Mouse (Mus musculus) left cerebral cortex, adult 8-10 months (tissue): ENCODE data around the gene Susd5. TPM values are rescaled to one million over a fixed set of nuclear protein-coding genes. Genes with fewer than 3 reads are reported as not detected.

Experiments used
- DNase-seq, 2 experiments: peaks; one replicate each; pipeline ENCODE4 v3.0.0; 2022; ENCODE audit warnings: low spot score in 2 of 2
- total RNA-seq, 4 experiments: library from RNA; stranded (reverse); gene quantifications; 2 replicates each; pipeline ENCODE4 v1.2.4; 2022

Gene Susd5
- total RNA-seq = 1 to 10 TPM; 7.9 to 9.8 (median 8.4) TPM

DNA sequence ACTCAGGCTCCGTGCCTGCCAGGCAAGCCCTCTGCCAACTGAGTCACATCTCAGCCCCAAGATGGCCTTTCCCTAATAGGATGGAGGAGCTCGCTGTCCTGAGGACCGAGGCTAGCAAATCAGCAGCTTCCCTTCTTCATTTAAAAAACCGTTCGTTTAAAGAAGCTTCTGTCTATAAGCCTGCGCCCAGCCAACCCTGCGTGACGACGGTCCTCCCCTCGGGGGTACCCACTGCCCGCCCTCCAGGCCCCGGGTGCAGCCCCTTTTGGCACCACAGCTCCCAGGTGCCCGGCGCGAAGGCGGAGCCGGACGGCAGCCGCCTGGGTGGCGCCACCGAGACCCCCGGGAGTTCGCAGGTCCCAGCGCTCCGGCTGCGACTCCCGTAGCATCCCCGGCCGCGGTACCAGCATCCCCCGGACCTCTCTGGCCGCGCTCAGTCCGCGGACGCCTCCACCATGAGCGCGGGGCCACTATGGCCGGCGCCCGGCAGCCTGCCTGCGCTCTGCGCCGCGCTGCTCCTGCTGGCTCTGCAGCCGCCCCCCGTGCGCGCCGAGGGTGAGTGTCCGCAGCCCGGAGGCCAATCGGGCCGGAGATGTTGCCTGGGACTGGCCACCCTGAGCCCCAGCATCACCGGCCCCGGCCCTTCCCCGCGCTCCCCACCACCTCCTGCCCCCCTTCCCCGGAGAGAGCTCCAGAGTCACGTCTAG, at the start of gene Susd5:
TSS of gene Susd5 (plus strand) at position 51 of the 707 bp plus-strand sequence.
- DNase-seq = no peak

DNA sequence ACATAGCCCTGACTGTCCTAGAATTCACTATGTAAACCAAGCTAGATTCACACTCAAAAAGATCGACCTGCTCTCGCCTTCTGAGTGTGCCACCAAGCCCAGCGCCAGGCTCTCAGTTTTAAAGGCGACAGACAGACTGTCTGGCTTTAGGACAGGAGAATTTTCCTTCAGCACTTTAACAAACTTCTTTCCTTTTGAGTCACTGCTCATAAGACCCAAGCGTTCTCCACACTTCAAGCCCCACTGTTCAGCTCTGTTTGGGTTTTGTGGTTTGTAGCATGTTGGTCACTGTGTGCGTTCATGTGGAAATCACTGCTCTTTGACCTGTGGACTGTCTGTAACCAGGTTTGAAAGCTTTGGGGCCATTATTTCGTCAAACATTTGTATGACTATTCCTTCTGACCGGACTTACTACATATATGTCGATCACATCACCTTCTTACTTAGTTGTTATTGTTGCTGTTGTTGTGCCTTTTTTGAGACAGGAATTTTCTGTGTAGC, 49.0 kb upstream of the Susd5 start:
- DNase-seq = no peak

DNA sequence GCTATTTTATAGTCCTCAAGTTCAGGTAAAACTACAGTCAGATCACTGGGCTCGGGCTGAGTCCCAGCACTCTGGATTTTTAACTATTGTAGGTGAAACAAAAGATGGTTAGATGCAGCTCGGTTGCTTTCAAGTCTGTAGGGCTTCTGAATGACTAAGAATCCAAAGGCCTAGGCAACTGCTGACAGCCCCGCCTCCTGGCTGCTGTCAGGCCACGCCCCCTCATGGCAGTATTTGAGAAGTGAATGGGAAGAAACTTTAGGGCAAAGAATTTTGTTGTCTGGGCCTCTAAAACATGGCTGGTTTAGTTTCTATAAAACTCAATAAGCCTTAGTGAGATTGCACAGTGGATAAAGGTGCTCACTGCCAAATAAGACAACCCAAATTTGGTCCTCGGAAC, 47.4 kb upstream of the Susd5 start:
- no peak for DNase-seq

DNA sequence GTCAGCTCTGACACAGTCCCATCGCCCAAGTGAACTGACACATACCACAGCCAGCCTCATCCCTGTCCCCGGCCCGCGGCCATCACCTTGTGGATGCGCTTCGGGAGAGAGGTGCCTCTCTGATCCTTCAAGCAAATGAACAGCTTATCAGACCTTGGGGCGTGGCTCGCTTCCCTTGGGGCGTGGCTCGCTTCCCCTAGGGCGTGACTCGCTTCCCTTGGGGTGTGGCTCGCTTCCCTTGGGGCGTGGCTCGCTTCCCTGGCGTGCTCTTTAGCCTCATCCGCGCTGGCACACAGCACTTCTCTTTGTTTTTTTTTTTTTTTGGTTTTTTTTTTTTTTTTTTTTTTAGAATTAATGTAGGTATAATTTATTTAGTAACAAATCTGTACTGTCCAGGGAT, 45.7 kb upstream of the Susd5 start:
- DNase-seq = no peak

DNA sequence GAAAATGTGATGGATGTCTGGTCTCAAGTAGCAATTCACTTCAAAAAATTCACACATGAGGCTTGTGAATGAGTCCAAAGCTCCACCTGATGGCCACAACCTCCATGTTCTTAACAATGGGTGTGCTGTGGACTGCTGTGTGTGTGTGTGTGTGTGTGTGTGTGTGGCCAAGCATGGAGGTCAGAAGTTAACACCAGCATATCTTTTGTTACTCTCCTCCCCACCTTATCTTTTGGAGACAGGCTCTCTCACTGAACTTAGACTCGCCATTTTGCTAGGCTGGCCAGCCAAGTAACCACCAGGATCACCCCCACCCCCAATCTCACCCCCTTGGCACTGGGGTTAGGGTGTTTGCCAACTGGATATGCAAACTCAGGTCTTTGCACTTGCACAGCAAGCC, 42.9 kb upstream of the Susd5 start:
- no peak for DNase-seq

DNA sequence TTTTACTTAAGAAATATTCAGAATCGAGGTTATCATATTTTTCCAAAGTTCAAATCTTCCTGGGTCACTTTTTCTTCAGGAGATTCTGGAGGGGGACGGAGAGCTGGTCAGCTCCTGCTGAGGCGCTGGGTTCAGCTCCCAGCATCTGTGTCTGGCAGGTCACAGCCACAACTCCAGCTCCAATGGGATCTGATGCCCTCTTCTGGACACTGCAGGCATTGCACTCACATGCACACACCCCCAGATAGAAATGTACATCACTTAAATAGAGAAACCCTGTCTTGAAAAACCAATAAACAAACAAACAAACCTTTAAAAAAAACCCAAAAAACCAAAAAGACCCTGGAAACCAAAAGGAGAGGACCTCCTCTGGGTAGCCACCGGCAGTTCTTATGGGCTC, 41.2 kb upstream of the Susd5 start:
- DNase-seq = no peak

DNA sequence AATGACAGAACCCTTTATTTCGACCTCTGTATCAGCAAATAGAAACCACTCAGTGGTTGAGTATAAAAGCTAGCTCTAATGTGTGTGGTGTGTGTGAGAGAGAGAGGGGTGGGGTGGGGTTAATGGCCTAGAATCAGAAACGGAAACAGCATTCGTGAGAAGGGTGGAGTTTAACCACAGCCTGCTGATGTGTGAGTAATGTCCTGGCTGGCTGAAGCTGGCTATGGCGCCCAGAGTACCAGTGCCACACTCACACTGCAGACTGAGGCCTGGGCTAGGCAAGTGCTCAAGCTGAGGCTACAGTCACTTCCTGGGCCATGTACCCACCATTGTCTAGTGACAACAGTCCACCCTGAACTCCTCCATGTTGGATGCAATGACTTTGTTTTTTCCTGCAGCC, 40.5 kb upstream of the Susd5 start:
- DNase-seq = no peak

DNA sequence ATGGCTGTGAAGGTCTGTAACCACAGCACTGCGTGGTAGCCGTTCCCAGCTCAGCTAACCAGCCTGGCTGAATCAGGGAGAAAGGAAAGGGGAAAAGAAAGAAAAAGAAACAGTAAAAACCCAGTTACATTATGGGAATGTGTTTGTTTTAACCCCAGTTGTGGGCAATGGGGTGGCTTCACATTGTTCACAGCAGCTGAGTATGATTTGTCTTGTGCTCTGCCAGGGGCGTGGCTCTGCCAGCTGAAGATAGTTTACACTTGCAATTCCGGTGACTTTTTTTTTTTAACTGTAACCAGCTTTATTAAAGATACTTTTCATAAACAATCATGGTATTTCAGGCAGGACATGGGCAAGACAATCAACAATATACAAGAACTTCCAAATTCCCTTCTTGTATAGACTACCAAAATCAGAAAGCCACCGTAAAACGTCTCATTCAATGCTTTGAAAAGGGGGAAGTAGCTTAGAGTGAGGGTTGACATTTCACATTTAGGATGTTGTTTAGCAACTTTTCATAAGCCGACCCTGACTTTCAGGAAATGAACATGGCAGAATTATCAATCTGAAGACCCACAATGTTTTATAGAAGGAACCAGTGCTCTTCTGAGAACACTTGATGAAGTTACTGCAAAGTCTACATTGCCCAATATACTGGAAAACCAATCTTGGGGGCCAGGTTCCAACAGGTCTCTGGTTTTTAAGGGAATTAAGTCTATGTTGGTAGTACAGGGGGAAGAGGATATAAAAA, 37.8 kb upstream of the Susd5 start:
- no peak for DNase-seq

DNA sequence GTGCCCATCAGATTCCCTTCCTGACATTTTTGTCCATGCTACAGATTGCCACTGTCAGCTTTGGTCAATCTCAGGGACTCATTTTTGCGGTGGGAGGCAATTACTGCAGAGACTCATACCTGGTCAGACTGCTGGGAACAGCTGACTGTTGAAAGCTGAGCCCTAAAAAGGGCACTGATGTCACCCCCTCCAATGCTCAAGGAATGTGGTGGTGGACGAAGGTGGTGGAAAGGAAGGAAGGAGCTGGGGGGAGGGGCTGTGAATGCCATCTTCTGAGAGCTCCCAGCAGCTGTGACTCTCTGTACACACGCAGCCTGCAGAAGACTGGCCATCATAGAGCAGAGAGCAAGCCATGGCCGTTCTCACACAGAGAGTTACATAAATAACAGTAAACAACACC, 34.8 kb upstream of the Susd5 start:
- no peak for DNase-seq

DNA sequence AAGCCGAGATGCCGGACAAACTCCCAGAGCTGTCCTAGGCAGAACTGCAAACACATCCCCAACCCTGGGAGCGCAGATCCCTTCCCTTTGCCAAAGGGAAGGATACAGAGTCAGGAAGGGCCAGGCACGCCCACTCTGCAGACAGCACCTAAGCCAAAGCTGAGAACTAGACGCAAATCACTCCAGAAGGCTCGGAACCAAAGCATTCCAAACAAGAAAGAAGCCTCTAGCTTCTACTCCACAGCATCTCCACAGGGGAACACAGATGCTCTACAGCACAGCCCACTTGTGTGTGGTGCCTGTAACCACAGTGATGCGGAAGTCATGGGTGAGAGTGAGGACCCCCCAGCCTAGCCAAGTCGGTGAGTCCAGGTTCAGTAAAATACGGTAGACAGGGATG, 31.8 kb upstream of the Susd5 start:
- DNase-seq = no peak

DNA sequence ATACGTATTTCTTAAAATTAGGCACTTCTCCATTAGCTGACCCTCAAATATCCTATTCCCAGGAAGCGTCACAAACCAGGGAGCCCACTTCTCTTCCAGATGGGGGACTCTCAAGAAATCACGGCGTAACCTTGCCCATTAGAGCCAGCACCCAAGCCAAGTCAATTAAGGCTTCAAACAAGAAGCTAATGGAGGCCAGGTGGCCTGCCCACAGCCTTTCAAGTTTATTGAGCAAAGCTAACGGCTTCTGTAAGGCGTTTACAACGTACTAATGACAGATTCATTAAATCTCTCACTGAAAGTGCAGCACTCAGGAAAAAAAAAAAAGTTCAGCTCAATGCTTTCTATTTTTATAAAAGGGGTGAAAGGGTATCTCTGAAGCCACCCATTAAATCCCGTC, 31.1 kb upstream of the Susd5 start:
- DNase-seq = no peak

DNA sequence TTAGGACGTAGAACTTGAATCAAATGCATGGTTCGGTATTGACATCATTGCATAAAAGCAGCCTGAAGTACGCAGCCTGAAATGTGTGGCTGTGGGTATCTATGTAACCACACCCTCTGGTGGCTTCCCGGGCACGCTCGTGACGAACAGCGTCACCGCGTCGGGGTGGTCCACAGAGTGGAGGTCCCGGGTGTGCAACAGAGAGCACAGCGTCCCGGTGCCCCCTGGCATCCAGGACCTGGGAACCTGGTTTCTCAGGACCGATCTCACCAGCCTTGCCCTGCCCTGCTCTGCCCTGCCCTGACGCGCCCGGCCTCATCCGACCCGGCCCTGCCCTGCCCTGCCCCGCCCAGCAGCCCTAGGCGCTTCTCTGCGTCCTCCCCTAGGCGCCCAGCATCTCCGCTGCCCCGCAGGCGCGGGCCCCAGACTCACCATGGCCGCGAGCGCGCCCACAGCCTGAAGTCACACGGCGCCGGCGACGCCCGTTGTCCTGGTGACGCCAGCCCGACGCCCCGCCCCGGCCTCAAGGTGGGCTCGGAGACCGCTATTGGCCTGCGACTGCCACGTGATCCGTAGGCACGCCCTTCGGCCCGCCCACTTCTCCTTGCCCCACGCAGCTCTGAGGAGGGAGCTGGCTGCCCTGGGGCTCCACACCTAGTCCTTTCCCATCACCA, 30.5 kb upstream of the Susd5 start:
- DNase-seq = peak; percentile 58 to 90

DNA sequence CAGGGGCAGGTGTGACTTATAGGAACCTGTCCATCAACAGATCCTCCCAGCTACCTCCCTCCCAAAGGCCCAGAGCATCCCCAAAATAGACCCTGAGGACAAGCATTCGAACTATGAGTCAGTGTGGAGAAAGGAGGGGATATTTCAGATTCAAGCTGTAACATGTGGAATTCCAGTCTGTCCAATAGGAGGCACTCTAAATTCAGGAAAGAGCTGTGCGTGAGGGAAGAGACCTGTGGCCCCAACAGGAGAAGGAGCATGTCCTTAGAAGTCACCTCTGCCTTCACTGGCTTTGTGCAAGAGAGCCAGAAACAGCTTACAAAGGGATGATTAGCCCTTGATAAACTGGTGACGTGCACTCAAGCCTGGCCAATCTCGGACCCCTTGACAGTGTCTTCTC, 16.0 kb upstream of the Susd5 start:
- no peak for DNase-seq

DNA sequence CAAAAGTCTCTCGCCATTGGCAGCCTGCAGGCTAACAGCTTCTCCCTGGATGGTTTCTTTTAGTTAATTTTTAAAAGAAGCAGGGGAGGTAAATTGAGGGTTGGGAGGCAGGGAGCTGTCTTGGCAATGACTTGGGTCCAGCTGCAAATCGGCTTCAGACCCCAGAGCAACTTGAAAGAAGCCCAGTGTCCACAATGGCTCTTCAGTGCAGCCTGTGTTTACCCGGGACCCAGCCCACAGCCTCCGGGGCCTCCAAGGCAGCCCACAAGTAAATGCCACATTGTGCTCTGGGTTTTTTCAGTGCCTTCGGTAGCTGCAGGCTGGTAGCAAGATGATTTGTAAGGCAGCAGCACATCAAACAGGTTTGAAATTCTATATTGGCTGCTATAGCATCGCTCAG, 14.4 kb upstream of the Susd5 start:
- no peak for DNase-seq

DNA sequence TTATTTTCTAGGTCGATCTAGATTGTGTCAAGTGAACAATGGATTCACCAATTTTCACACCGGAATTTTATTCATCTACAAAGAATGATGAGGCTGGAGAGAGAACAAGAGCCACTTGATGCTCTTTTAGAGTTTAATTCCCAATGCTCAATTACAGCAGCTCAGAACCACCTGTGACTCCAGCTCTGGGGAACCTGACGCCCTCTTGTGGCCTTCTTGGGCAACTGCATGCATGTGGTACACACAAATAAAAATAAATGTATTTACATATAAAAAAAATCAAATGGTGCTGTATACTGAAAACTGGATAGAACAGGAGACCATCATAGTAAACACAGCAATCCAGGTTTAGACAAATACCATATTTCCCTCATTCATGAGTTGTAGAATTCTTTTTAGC, 12.5 kb upstream of the Susd5 start:
- DNase-seq = no peak

DNA sequence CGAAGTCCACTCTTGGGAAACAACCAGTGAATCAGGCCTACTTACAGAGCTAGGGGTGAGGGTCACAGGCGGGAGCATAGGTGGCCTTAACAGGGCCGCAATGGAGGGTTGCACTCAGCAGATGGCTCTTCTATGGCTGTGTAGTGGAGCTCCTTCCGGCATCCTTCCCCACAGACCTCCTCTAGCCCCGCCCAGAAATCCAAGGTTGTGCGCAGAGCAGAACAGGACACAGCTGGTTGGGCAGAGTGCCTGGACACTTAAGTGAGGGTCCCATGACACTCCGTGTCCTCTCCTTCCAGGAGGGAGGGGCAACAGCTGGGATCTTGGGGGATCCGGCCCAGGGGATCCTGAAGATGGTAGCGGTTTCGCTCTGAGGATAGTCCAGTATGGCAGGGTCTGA, 10.9 kb upstream of the Susd5 start, which contains the start of gene Fbxl2:
TSS of gene Fbxl2 (minus strand) at position 164 of the 400 bp plus-strand sequence.
- DNase-seq = no peak

DNA sequence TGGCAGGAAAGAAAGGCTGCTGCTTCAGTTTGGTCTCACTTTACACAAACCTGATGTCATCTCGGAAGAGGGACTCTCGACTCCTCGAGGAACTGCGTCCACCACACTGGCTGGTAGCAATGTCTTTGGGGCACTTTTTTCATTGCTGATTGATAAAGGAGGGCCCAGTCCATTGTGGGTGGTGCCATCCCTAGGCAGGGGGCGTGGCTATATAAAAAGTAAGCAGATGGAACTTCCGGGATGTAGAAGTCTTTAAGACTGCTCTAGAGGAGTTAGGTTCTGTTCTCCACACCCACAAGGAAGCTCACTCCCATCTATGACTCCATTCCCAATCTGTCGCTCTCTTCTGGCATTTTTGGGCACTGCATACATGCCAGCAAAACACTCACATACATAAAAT, 10.3 kb upstream of the Susd5 start:
- DNase-seq = no peak

DNA sequence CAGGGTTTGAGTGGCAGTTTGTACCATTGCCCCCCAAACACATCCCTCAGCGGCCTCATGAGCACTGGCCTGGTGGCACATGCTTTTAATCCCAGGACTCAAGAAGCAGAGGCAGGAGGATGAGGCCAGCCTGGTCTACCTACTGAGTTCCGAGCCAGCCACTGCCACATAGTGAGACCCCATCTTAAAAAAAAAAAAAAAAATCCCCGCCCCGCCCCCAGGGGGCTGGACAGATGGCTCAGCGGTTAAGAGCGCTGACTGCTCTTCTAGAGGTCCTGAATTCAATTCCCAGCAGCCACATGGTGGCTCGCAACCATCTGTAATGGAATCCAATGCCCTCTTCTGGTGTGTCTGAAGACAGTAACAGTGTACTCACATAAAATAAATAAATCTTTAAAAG, 6.8 kb upstream of the Susd5 start:
- DNase-seq = no peak

DNA sequence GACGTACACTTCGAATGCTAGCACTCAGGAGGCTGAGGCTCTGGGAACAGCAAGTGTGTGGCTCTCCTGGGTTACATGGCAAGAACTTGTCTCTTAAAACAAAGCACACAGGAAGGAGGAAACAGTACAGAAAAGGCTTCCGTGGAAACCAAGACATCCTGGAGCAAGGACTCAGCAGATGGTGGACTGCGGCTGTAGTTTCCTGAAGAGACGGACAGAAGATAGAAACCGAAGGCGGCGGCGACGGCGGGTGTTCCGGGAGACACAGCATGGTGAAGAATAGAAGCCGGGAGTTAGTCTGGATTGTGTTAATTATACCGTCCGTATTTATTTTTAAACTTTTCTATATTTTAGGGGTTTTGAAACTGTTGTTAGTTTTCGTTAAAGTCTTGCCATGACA, 6.2 kb upstream of the Susd5 start:
- DNase-seq = peak in 1 of 2 experiments; percentile 25

DNA sequence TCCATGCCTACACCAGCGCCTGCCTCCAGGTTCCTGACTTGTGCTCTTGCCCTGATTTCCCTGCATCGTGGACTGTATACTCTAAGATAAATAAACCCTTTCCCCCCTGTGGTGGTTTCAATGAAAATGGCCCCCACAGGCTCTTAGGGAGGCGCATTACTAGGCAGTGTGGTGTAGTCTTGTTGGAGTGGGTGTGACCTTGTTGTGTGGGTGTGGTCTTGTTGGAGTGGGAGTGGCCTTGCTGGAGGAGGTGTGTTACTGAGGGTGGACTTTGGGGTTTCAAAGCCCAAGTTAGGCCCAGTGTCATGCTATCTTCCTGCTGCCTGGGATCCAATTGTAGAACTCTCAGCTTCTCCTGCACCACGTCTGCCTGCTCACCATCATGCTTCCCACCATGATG, 4.9 kb upstream of the Susd5 start:
- no peak for DNase-seq

DNA sequence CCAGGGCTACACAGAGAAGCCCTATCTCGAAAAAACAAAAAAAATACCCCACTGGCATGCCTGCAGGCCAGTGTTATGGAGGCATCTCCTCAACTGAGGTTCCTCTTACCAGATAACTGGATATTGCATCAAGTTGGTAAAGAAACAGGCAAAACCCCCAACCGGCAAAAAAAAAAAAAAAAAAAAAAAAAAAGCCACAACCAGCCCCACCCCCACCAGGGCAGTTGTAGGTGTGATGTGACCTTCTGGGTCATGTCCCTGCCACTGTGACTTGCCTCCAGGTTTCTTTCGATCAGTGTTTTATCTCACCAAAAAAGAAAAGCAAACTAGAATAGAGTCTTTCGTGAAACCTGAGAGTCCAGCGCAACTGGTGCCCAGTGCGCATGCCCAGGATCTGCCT, 4.1 kb upstream of the Susd5 start:
- no peak for DNase-seq

DNA sequence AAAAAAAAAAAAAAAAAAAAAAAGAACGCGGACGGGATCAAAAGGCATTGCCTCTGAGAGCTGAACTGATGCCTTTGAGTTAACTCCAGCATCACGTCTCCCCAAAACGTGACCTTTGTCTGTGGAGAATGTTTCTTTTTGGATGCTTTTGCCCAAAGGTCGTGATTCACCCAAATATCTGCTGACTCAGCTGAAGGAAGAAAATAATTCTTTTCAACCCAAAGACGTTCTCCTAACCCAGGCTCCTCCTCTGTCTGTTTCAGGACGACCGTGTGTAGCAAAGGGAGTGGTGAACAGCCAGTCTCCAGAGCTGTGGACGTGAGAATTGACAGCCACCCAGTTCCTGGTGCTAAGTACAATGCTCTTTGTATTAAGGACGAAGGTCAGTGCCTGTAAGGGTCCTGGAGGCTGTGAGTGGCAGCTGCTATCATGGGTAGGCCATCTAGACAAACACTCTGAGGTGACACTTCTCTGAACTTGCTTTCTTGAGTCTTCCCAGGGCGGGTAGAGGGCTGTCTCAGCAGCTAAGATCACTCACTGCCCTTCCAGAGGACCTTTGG, 11.6 kb downstream of the Susd5 start:
- no peak for DNase-seq
